Mouse (Mus musculus) stomach, embryonic 14.5 days (tissue): ENCODE results near the gene Vmn2r82. TPM values are rescaled to one million over a fixed set of nuclear protein-coding genes. Genes with fewer than 3 reads are reported as not detected.
"Not testable (repeated sequence)": the region's sequence is repeated elsewhere in the genome, so short reads cannot be mapped to it uniquely, and the experiment has no call there.

Experiments used
- ATAC-seq: fragments of 200-750 bp; cut with Nextera tagmentation; 2 replicates; pipeline ENCODE4 v1.8.0; 2017; ENCODE audit warnings: low read depth, moderate TSS enrichment; ENCODE audit not compliant: insufficient number of reproducible peaks, insufficient read depth, low FRiP score
- H3K27ac ChIP-seq: fragments of 300-500 bp; sonication (generic); 2 replicates; pipeline ENCODE4 v1.5.1; 2014; ENCODE audit warnings: mild to moderate bottlenecking, low read length, moderate library complexity, mixed read lengths
- H3K27me3 ChIP-seq: fragments of 300-500 bp; sonication (generic); 2 replicates; pipeline ENCODE4 v1.6.1; 2014; ENCODE audit warnings: low read length, control low read depth, mixed read lengths; ENCODE audit not compliant: control insufficient read depth, insufficient read depth
- H3K36me3 ChIP-seq: fragments of 300-500 bp; sonication (generic); 2 replicates; pipeline ENCODE4 v1.6.1; 2014; ENCODE audit warnings: mild to moderate bottlenecking, control low read depth, low read length, moderate library complexity, mixed read lengths; ENCODE audit not compliant: control insufficient read depth, insufficient read depth
- H3K4me1 ChIP-seq: fragments of 300-500 bp; sonication (generic); 2 replicates; pipeline ENCODE4 v1.6.1; 2014; ENCODE audit warnings: low read length, control low read depth, mixed read lengths; ENCODE audit not compliant: control insufficient read depth, insufficient read depth
- H3K4me2 ChIP-seq: fragments of 300-500 bp; sonication (generic); replicated peaks from 2 replicates; pipeline ENCODE4 v1.6.1; 2014; ENCODE audit warnings: low read depth, low read length, control low read depth
- H3K4me3 ChIP-seq: fragments of 300-500 bp; sonication (generic); 2 replicates; pipeline ENCODE4 v1.5.1; 2014; ENCODE audit warnings: low read depth, low read length, control low read depth
- H3K9ac ChIP-seq: fragments of 300-500 bp; sonication (generic); replicated peaks from 2 replicates; pipeline ENCODE4 v1.6.1; 2014; ENCODE audit warnings: low read depth, mild to moderate bottlenecking, control low read depth, low read length, moderate library complexity, mixed read lengths
- H3K9me3 ChIP-seq: fragments of 300-500 bp; sonication (generic); 2 replicates; pipeline ENCODE4 v1.6.1; 2016; ENCODE audit warnings: low read depth, low read length, control low read depth; ENCODE audit not compliant: control insufficient read depth
- WGBS: fragments of 180-500 bp; shearing (Covaris S2); extraction: QIAGEN DNeasy Blood & Tissue Kit; methylation state at CpG from one replicate; pipeline ENCODE4 v1.1.7; 2014; 5-methylcytosine and 5-hydroxymethylcytosine counted together
- polyA plus RNA-seq: library from polyadenylated mRNA; unstranded; fragments of >200 nt; fragmentation: Nextera tagmentation; extraction: Ambion mirVana; gene quantifications from 2 replicates; pipeline ENCODE4 v1.2.1, GENCODE M21; 2014

Gene Vmn2r82
- polyA plus RNA-seq: not detected in 2 replicates

- not testable (repeated sequence) for H3K4me2 ChIP-seq, ATAC-seq, H3K9me3 ChIP-seq, H3K27me3 ChIP-seq, H3K4me3 ChIP-seq, H3K27ac ChIP-seq, H3K36me3 ChIP-seq, H3K9ac ChIP-seq, H3K4me1 ChIP-seq
- 71% methylated on average over 4 of the region's 4 CpGs for WGBS
Measured at GRCm38 (mm10) chr10:79356220-79356619, at the start of gene Vmn2r82. Gene Vmn2r82 (plus strand): TSS chr10:79356520.

- Histone ChIP-seq H3K4me3 (peak overlapping the region; percentile 21), H3K4me2 (peak overlapping the region; percentile 23; the same call in 1 of the 2 replicates)
- ATAC-seq, H3K4me1 ChIP-seq, H3K9me3 ChIP-seq, H3K9ac ChIP-seq, H3K27me3 ChIP-seq, H3K36me3 ChIP-seq, H3K27ac ChIP-seq: not testable (repeated sequence)
- WGBS: 3% methylated on average over 16 of the region's 16 CpGs
Measured at GRCm38 (mm10) chr10:79322033-79322736, 34.1 kb upstream of the Vmn2r82 start.

GRCm38 (mm10) chr10:79322737-79323086 lies 33.6 kb upstream of the Vmn2r82 start:
- Histone ChIP-seq H3K9ac (no peak overlapping the region), H3K9me3 (no peaks in the 10 kb centered on the region), H3K4me1 (no peaks in the 10 kb centered on the region), H3K27me3 (no peaks in the 10 kb centered on the region), H3K36me3 (no peaks in the 10 kb centered on the region), H3K27ac (no peak overlapping the region), H3K4me3 (no peak overlapping the region), H3K4me2 (no peak overlapping the region)
- no peak for ATAC-seq

- H3K36me3 ChIP-seq, H3K4me2 ChIP-seq, H3K9me3 ChIP-seq, H3K27me3 ChIP-seq, ATAC-seq, H3K4me3 ChIP-seq, H3K27ac ChIP-seq, H3K4me1 ChIP-seq, H3K9ac ChIP-seq: not testable (repeated sequence)
- WGBS: 83% methylated on average over 8 of the region's 8 CpGs
Measured at GRCm38 (mm10) chr10:79399946-79400700, 43.8 kb downstream of the Vmn2r82 start.

GRCm38 (mm10) chr10:79417142-79417771 lies 60.9 kb downstream of the Vmn2r82 start:
- Histone ChIP-seq H3K4me3 (no peak overlapping the region), H3K4me1 (no peaks in the 10 kb centered on the region), H3K27me3 (no peaks in the 10 kb centered on the region), H3K9ac (no peak overlapping the region), H3K27ac (no peak overlapping the region), H3K4me2 (no peak overlapping the region; the same call in 1 of the 2 replicates), H3K9me3 (no peaks in the 10 kb centered on the region), H3K36me3 (no peaks in the 10 kb centered on the region)
- WGBS: 87% methylated on average over 24 of the region's 24 CpGs
- no peak for ATAC-seq

DNA sequence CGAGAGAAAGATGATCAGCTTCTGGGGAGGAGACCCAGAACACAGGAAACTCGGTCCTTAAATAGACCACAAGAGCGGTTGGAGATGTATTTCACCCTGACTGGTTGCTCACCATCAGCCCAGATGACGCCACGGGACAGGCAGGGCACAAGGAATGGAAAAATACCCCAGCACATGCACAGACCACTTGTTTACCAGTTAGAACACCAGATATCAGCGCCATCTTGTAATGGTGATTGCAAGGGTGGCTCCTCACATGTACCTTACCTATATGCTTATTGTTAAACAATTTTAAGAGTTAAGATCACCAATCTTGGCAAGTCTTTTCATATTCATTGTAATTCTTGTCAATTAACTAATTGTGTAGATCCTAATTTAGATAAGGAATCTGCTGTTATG lies 61.5 kb downstream of the Vmn2r82 start:
- not testable (repeated sequence) for H3K9me3 ChIP-seq, H3K27ac ChIP-seq, H3K4me1 ChIP-seq, H3K36me3 ChIP-seq, H3K4me2 ChIP-seq, H3K27me3 ChIP-seq, H3K9ac ChIP-seq, ATAC-seq, H3K4me3 ChIP-seq
- 87% methylated on average over 6 of the region's 6 CpGs for WGBS

GRCm38 (mm10) chr10:79435141-79435820 lies 79.0 kb downstream of the Vmn2r82 start:
- H3K9ac ChIP-seq, H3K27me3 ChIP-seq, H3K9me3 ChIP-seq, ATAC-seq, H3K36me3 ChIP-seq, H3K27ac ChIP-seq, H3K4me1 ChIP-seq, H3K4me2 ChIP-seq, H3K4me3 ChIP-seq: not testable (repeated sequence)
- 84% methylated on average over 23 of the region's 23 CpGs for WGBS
